Mouse (Mus musculus) heart, embryonic 10.5 days (tissue): ENCODE measurements around the gene Hmgcr. TPM values are rescaled to one million over a fixed set of nuclear protein-coding genes. Genes with fewer than 3 reads are reported as not detected.
"Not testable (repeated sequence)": the region's sequence is repeated elsewhere in the genome, so short reads cannot be mapped to it uniquely, and the experiment has no call there.

Experiments used
- DNase-seq: peaks from one replicate; pipeline ENCODE4 v3.0.0-alpha.2; 2017; ENCODE audit warnings: low spot score
- H3K27ac ChIP-seq: fragments of 300-500 bp; sonication (generic); 2 replicates; pipeline ENCODE4 v1.5.1; 2016; ENCODE audit warnings: mild to moderate bottlenecking
- H3K27me3 ChIP-seq: fragments of 300-500 bp; sonication (generic); 2 replicates; pipeline ENCODE4 v1.6.1; 2016; ENCODE audit warnings: mild to moderate bottlenecking; ENCODE audit not compliant: poor library complexity, insufficient read depth, severe bottlenecking
- H3K36me3 ChIP-seq: fragments of 300-500 bp; sonication (generic); 2 replicates; pipeline ENCODE4 v1.6.1; 2016; ENCODE audit warnings: mild to moderate bottlenecking, moderate library complexity
- H3K4me1 ChIP-seq: fragments of 300-500 bp; sonication (generic); 2 replicates; pipeline ENCODE4 v1.6.1; 2016; ENCODE audit warnings: mild to moderate bottlenecking
- H3K4me3 ChIP-seq: fragments of 300-500 bp; sonication (generic); 2 replicates; pipeline ENCODE4 v1.5.1; 2016; ENCODE audit warnings: mild to moderate bottlenecking, moderate library complexity
- H3K9me3 ChIP-seq: fragments of 300-500 bp; sonication (generic); 2 replicates; pipeline ENCODE4 v1.6.1; 2016; ENCODE audit warnings: mild to moderate bottlenecking, moderate library complexity
- WGBS: fragments of 180-500 bp; shearing (Covaris S2); methylation state at CpG from one replicate; pipeline ENCODE4 v1.1.7; 2016; 5-methylcytosine and 5-hydroxymethylcytosine counted together
- polyA plus RNA-seq: library from polyadenylated mRNA; unstranded; fragments of >200 nt; fragmentation: Nextera tagmentation; extraction: Ambion mirVana; gene quantifications from 2 replicates; pipeline ENCODE4 v1.2.1, GENCODE M21; 2016

Gene Hmgcr
- polyA plus RNA-seq, 1 experiment from 2014 or later: 72.0 TPM

GRCm38 (mm10) chr13:96680163-96681087 is 9.7 kb upstream of the Hmgcr start:
- 80% methylated on average over 9 of the region's 9 CpGs for WGBS
- Histone ChIP-seq H3K4me1 (0 out of 2 replicates have a peak, but pooled peaks cover 5% of the 10 kb centered on the region), H3K4me3 (no peak overlapping the region), H3K36me3 (no peaks in the 10 kb centered on the region), H3K27me3 (no peaks in the 10 kb centered on the region), H3K9me3 (no peaks in the 10 kb centered on the region), H3K27ac (no peak overlapping the region)
- DNase-seq: no peak

- no peaks in the 10 kb centered on the region for H3K9me3 ChIP-seq
- DNase-seq: no peak
- H3K36me3 ChIP-seq: no peaks in the 10 kb centered on the region
- no peak overlapping the region for H3K4me3 ChIP-seq
- H3K27ac ChIP-seq: no peak overlapping the region
- WGBS: 77% methylated on average over 6 of the region's 6 CpGs
- no peaks in the 10 kb centered on the region for H3K27me3 ChIP-seq
- no peaks in the 10 kb centered on the region for H3K4me1 ChIP-seq
These were observed 7.9 kb upstream of the Hmgcr start for GRCm38 (mm10) chr13:96678616-96679015.

- Histone ChIP-seq H3K27me3 (no peaks in the 10 kb centered on the region), H3K27ac (no peak overlapping the region), H3K4me3 (no peak overlapping the region), H3K9me3 (no peaks in the 10 kb centered on the region), H3K4me1 (no peaks in the 10 kb centered on the region), H3K36me3 (no peaks in the 10 kb centered on the region)
- no peak for DNase-seq
- WGBS: 56% methylated on average over 1 of the region's 1 CpGs
These were observed 6.3 kb upstream of the Hmgcr start for GRCm38 (mm10) chr13:96677071-96677470.

- peaks cover 6% of the 10 kb centered on the region for H3K4me1 ChIP-seq
- no peaks in the 10 kb centered on the region for H3K27me3 ChIP-seq
- no peak overlapping the region for H3K27ac ChIP-seq
- 76% methylated on average over 6 of the region's 6 CpGs for WGBS
- no peak overlapping the region for H3K4me3 ChIP-seq
- H3K9me3 ChIP-seq: no peaks in the 10 kb centered on the region
- DNase-seq: no peak
- no peaks in the 10 kb centered on the region for H3K36me3 ChIP-seq
These were observed 5.0 kb upstream of the Hmgcr start for GRCm38 (mm10) chr13:96675756-96676155.

GRCm38 (mm10) chr13:96673817-96674216 is 3.1 kb upstream of the Hmgcr start:
- DNase-seq: no peak
- H3K9me3 ChIP-seq: no peaks in the 10 kb centered on the region
- H3K27ac ChIP-seq: no peak overlapping the region
- 83% methylated on average over 7 of the region's 7 CpGs for WGBS
- H3K27me3 ChIP-seq: no peaks in the 10 kb centered on the region
- no peak overlapping the region for H3K4me3 ChIP-seq
- no peaks in the 10 kb centered on the region for H3K36me3 ChIP-seq
- H3K4me1 ChIP-seq: peaks cover 13% of the 10 kb centered on the region

- peaks cover 18% of the 10 kb centered on the region for H3K4me1 ChIP-seq
- WGBS: 79% methylated on average over 6 of the region's 6 CpGs
- H3K27ac ChIP-seq: no peak overlapping the region
- H3K27me3 ChIP-seq: no peaks in the 10 kb centered on the region
- DNase-seq: no peak
- H3K36me3 ChIP-seq: no peaks in the 10 kb centered on the region
- no peaks in the 10 kb centered on the region for H3K9me3 ChIP-seq
- H3K4me3 ChIP-seq: no peak overlapping the region
These were observed 1.5 kb upstream of the Hmgcr start for GRCm38 (mm10) chr13:96672276-96672675.

- Histone ChIP-seq H3K4me3 (no peak overlapping the region), H3K27ac (peak overlapping the region; percentile 100; the same call in 1 of the 2 replicates)
- 94% methylated on average over 5 of the region's 5 CpGs for WGBS
These were observed 1.1 kb upstream of the Hmgcr start for GRCm38 (mm10) chr13:96671906-96672234.

GRCm38 (mm10) chr13:96671078-96671905 is 556 bp upstream of the Hmgcr start:
- Histone ChIP-seq H3K4me3 (peak overlapping the region; percentile 90), H3K27me3 (no peaks in the 10 kb centered on the region), H3K27ac (peak overlapping the region; percentile 100), H3K36me3 (peaks cover 7% of the 10 kb centered on the region), H3K4me1 (peaks cover 18% of the 10 kb centered on the region), H3K9me3 (no peaks in the 10 kb centered on the region)
- DNase-seq: no peak
- WGBS: 13% methylated on average over 31 of the region's 31 CpGs

More at GRCm38 (mm10) chr13:96671906-96672234, 1.1 kb upstream of the Hmgcr start:
- Histone ChIP-seq H3K36me3 (0 out of 2 replicates have a peak, but pooled peaks cover 1% of the 10 kb centered on the region), H3K4me1 (peaks cover 18% of the 10 kb centered on the region), H3K9me3 (no peaks in the 10 kb centered on the region), H3K27me3 (no peaks in the 10 kb centered on the region)
- DNase-seq: no peak

GRCm38 (mm10) chr13:96670019-96670405 is 724 bp downstream of the Hmgcr start:
- H3K27ac ChIP-seq: peak overlapping the region; percentile 100
- peak overlapping the region; percentile 90 for H3K4me3 ChIP-seq
- peaks cover 18% of the 10 kb centered on the region for H3K36me3 ChIP-seq
- no peaks in the 10 kb centered on the region for H3K9me3 ChIP-seq
- no peaks in the 10 kb centered on the region for H3K27me3 ChIP-seq
- DNase-seq: no peak
- 6% methylated on average over 13 of the region's 13 CpGs for WGBS
- peaks cover 18% of the 10 kb centered on the region for H3K4me1 ChIP-seq

GRCm38 (mm10) chr13:96664419-96664974 is 6.2 kb downstream of the Hmgcr start:
- no peak for DNase-seq
- Histone ChIP-seq H3K9me3 (no peaks in the 10 kb centered on the region), H3K27ac (no peak overlapping the region), H3K4me1 (peaks cover 12% of the 10 kb centered on the region), H3K36me3 (peaks cover 72% of the 10 kb centered on the region), H3K4me3 (no peak overlapping the region), H3K27me3 (no peaks in the 10 kb centered on the region)
- WGBS: 92% methylated on average over 7 of the region's 7 CpGs

- DNase-seq, H3K27ac ChIP-seq, H3K4me1 ChIP-seq, H3K4me3 ChIP-seq, H3K9me3 ChIP-seq, H3K27me3 ChIP-seq: not testable (repeated sequence)
- 96% methylated on average over 4 of the region's 4 CpGs for WGBS
- peaks cover 85% of the 10 kb centered on the region for H3K36me3 ChIP-seq
These were observed 7.6 kb downstream of the Hmgcr start for GRCm38 (mm10) chr13:96663120-96663519.

GRCm38 (mm10) chr13:96660095-96660860 is 10.5 kb downstream of the Hmgcr start:
- WGBS: 88% methylated on average over 10 of the region's 10 CpGs
- no peaks in the 10 kb centered on the region for H3K9me3 ChIP-seq
- H3K36me3 ChIP-seq: peaks cover 98% of the 10 kb centered on the region
- no peak overlapping the region for H3K27ac ChIP-seq
- no peaks in the 10 kb centered on the region for H3K4me1 ChIP-seq
- no peak for DNase-seq
- H3K27me3 ChIP-seq: no peaks in the 10 kb centered on the region
- no peak overlapping the region for H3K4me3 ChIP-seq
